Mouse (Mus musculus): ENCODE measurements around the gene Gga3. TPM values are rescaled to one million over a fixed set of nuclear protein-coding genes. Genes with fewer than 3 reads are reported as not detected.

Gga3 gene
- total RNA-seq, 2 experiments from 2014 or later = 48.1 to 49.1 TPM

- peak; percentile 98 for DNase-seq (ENCODE audit: low spot score in 2 of 2)
Measured at GRCm38 (mm10) chr11:115564064-115564809, 39.6 kb downstream of the Gga3 start, which contains the start of gene Nup85. Nup85 (plus strand) TSS chr11:115564434.

GRCm38 (mm10) chr11:115563406-115563805 lies 40.4 kb downstream of the Gga3 start:
- DNase-seq (ENCODE audit: low spot score in 2 of 2) = no peak

- DNase-seq (ENCODE audit: low spot score in 2 of 2) = no peak
Measured at GRCm38 (mm10) chr11:115555717-115556116, 48.1 kb downstream of the Gga3 start.

GRCm38 (mm10) chr11:115552783-115553182 lies 51.1 kb downstream of the Gga3 start:
- DNase-seq (ENCODE audit: low spot score in 2 of 2) = no peak

- no peak for DNase-seq (ENCODE audit: low spot score in 2 of 2)
Measured at GRCm38 (mm10) chr11:115543571-115543970, 60.3 kb downstream of the Gga3 start.

- no peak for DNase-seq (ENCODE audit: low spot score in 2 of 2)
Measured at GRCm38 (mm10) chr11:115538045-115538444, 65.8 kb downstream of the Gga3 start.

GRCm38 (mm10) chr11:115536856-115537568 lies 66.8 kb downstream of the Gga3 start:
- DNase-seq (ENCODE audit: low spot score in 2 of 2) = no peak

- DNase-seq (ENCODE audit: low spot score in 2 of 2) = peak; percentile 99
Measured at GRCm38 (mm10) chr11:115536038-115536681, 67.7 kb downstream of the Gga3 start, which contains the start of gene Sumo2. Sumo2 (minus strand) TSS chr11:115536276.

- peak; percentile 67 to 75 for DNase-seq (ENCODE audit: low spot score in 2 of 2)
Measured at GRCm38 (mm10) chr11:115535401-115536037, 68.3 kb downstream of the Gga3 start.

GRCm38 (mm10) chr11:115534759-115535371 lies 69.0 kb downstream of the Gga3 start:
- no peak for DNase-seq (ENCODE audit: low spot score in 2 of 2)

Other genes starting within 250 kb of the Gga3 start
- 10 to 100 TPM; 78.0 to 79.3 TPM for gene Hid1, start 236.3 kb downstream of the Gga3 start, total RNA-seq (2021)
- gene Cdr2l, start 222.1 kb downstream of the Gga3 start, total RNA-seq (2021) = 10 to 100 TPM; 18.4 to 19.1 TPM
- gene Mrpl58, start 200.3 kb downstream of the Gga3 start, total RNA-seq (2021) = 10 to 100 TPM; 86.3 to 96.3 TPM
- gene Atp5h, start 184.1 kb downstream of the Gga3 start, total RNA-seq (2021) = 100 to 1,000 TPM; 406 to 440 TPM
- 10 to 100 TPM; 57.6 to 66.7 TPM for gene Kctd2, start 183.9 kb downstream of the Gga3 start, total RNA-seq (2021)
- under 1 TPM in 1 of 2 experiments, not detected in 1; 0.18 TPM for gene Trim80, start 163.5 kb downstream of the Gga3 start, total RNA-seq (2021)
- not detected for gene Slc16a5, start 141.6 kb downstream of the Gga3 start, total RNA-seq (2021)
- 10 to 100 TPM; 10.3 to 11.1 TPM for gene Armc7, start 128.4 kb downstream of the Gga3 start, total RNA-seq (2021)
- gene Nt5c, start 112.2 kb downstream of the Gga3 start, total RNA-seq (2021) = 10 to 100 TPM; 79.9 to 81.3 TPM
- gene Jpt1, start 89.7 kb downstream of the Gga3 start, total RNA-seq (2021) = 100 to 1,000 TPM; 315 to 332 TPM
- gene Sumo2, start 67.8 kb downstream of the Gga3 start, total RNA-seq (2021) = 100 to 1,000 TPM; 407 to 415 TPM
- 10 to 100 TPM; 48.9 to 56.3 TPM for gene Nup85, start 39.6 kb downstream of the Gga3 start, total RNA-seq (2021)
- 10 to 100 TPM; 50.2 to 54.2 TPM for gene Mrps7, start 126 bp downstream of the Gga3 start, total RNA-seq (2021)
- gene Mif4gd, start 8.9 kb upstream of the Gga3 start, total RNA-seq (2021) = 10 to 100 TPM; 19.4 to 19.7 TPM
- 10 to 100 TPM; 52.2 to 59.5 TPM for gene Slc25a19, start 24.2 kb upstream of the Gga3 start, total RNA-seq (2021)
- 100 to 1,000 TPM; 160 to 186 TPM for gene Grb2, start 104.5 kb upstream of the Gga3 start, total RNA-seq (2021)
- 10 to 100 TPM; 33.4 to 38.2 TPM for gene Tmem94, start 161.4 kb upstream of the Gga3 start, total RNA-seq (2021)
- 10 to 100 TPM; 20.5 to 21.6 TPM for gene Caskin2, start 209.6 kb upstream of the Gga3 start, total RNA-seq (2021)
- 10 to 100 TPM; 16.1 to 22.3 TPM for gene Tsen54, start 210.7 kb upstream of the Gga3 start, total RNA-seq (2021)
- 1 to 10 TPM in 1 of 2 experiments, under 1 TPM in 1; 0.73 to 1.0 TPM for gene Llgl2, start 220.0 kb upstream of the Gga3 start, total RNA-seq (2021)